Mouse (Mus musculus) liver, adult 2 months (tissue): ENCODE measurements around the gene Sumf1.

ENCODE experiments used
- CTCF ChIP-seq: fragments of 200-500 bp; IDR thresholded peaks from 2 replicates; pipeline ENCODE4 v1.5.1; 2011; ENCODE audit warnings: low read depth, low read length, control low read depth
- POLR2A ChIP-seq: fragments of 200-500 bp; IDR thresholded peaks from 2 replicates; pipeline ENCODE4 v1.6.1; 2011; ENCODE audit warnings: low read length, control low read depth; ENCODE audit not compliant: insufficient read depth; ENCODE audit errors: extremely low read depth

GRCm38 (mm10) chr6:108093449-108093848 is 91.9 kb downstream of the Sumf1 start:
- TF ChIP-seq CTCF (no peak), POLR2A (no peak)
